Mouse (Mus musculus): Measurements from ENCODE around the gene Olfr763. TPM values are rescaled to one million over a fixed set of nuclear protein-coding genes. Genes with fewer than 3 reads are reported as not detected.
"Not testable (repeated sequence)": the region's sequence is repeated elsewhere in the genome, so short reads cannot be mapped to it uniquely, and the experiment has no call there.

The Olfr763 gene
- total RNA-seq (2014; fragmentation: Nextera tagmentation), result not detected in 2 replicates
- not detected in 2 replicates for total RNA-seq (2017)

- ATAC-seq (replicated peaks; ENCODE audit: low FRiP score, low TSS enrichment, poor library complexity, severe bottlenecking), result no peak
These were observed at the start of gene Olfr763 for GRCm38 (mm10) chr10:129010288-129010841. Olfr763 (plus strand) TSS chr10:129010791.

- ATAC-seq (replicated peaks; ENCODE audit: low FRiP score, low TSS enrichment, poor library complexity, severe bottlenecking), result no peak
These were observed 45.6 kb upstream of the Olfr763 start for GRCm38 (mm10) chr10:128964961-128965360.

- no peak for ATAC-seq (replicated peaks; ENCODE audit: low FRiP score, low TSS enrichment, poor library complexity, severe bottlenecking)
These were observed 44.7 kb upstream of the Olfr763 start for GRCm38 (mm10) chr10:128965871-128966270.

- no peak for ATAC-seq (replicated peaks; ENCODE audit: low FRiP score, low TSS enrichment, poor library complexity, severe bottlenecking)
These were observed 42.2 kb upstream of the Olfr763 start for GRCm38 (mm10) chr10:128968341-128968749.

- ATAC-seq (replicated peaks; ENCODE audit: low FRiP score, low TSS enrichment, poor library complexity, severe bottlenecking), result no peak
These were observed 39.8 kb upstream of the Olfr763 start for GRCm38 (mm10) chr10:128970740-128971250.

GRCm38 (mm10) chr10:128972841-128973240 lies 37.8 kb upstream of the Olfr763 start:
- ATAC-seq (replicated peaks; ENCODE audit: low FRiP score, low TSS enrichment, poor library complexity, severe bottlenecking), result no peak

- no peak for ATAC-seq (replicated peaks; ENCODE audit: low FRiP score, low TSS enrichment, poor library complexity, severe bottlenecking)
These were observed 34.2 kb upstream of the Olfr763 start for GRCm38 (mm10) chr10:128976395-128976794.

GRCm38 (mm10) chr10:128977522-128978114 lies 33.0 kb upstream of the Olfr763 start:
- peak; percentile 85 for ATAC-seq (replicated peaks; ENCODE audit: low FRiP score, low TSS enrichment, poor library complexity, severe bottlenecking)

- ATAC-seq (replicated peaks; ENCODE audit: low FRiP score, low TSS enrichment, poor library complexity, severe bottlenecking), result no peak; the same call in 1 of the 2 replicates
These were observed 29.8 kb upstream of the Olfr763 start for GRCm38 (mm10) chr10:128980644-128981365.

GRCm38 (mm10) chr10:128989131-128989530 lies 21.5 kb upstream of the Olfr763 start, which contains the start of gene Olfr9:
Olfr9 (plus strand) TSS chr10:128989431.
- not testable (repeated sequence) for ATAC-seq (replicated peaks; ENCODE audit: low FRiP score, low TSS enrichment, poor library complexity, severe bottlenecking)

- peak; percentile 95 for ATAC-seq (replicated peaks; ENCODE audit: low FRiP score, low TSS enrichment, poor library complexity, severe bottlenecking)
These were observed 20.3 kb upstream of the Olfr763 start for GRCm38 (mm10) chr10:128990129-128990850.

- ATAC-seq (replicated peaks; ENCODE audit: low FRiP score, low TSS enrichment, poor library complexity, severe bottlenecking), result no peak
These were observed 19.6 kb upstream of the Olfr763 start for GRCm38 (mm10) chr10:128990994-128991393.

GRCm38 (mm10) chr10:128995796-128996195 lies 14.8 kb upstream of the Olfr763 start:
- no peak for ATAC-seq (replicated peaks; ENCODE audit: low FRiP score, low TSS enrichment, poor library complexity, severe bottlenecking)

GRCm38 (mm10) chr10:128996523-128997040 lies 14.0 kb upstream of the Olfr763 start:
- ATAC-seq (replicated peaks; ENCODE audit: low FRiP score, low TSS enrichment, poor library complexity, severe bottlenecking), result no peak

GRCm38 (mm10) chr10:129004032-129004920 lies 6.3 kb upstream of the Olfr763 start:
- no peak for ATAC-seq (replicated peaks; ENCODE audit: low FRiP score, low TSS enrichment, poor library complexity, severe bottlenecking)

- peak; percentile 92 for ATAC-seq (replicated peaks; ENCODE audit: low FRiP score, low TSS enrichment, poor library complexity, severe bottlenecking)
These were observed 920 bp downstream of the Olfr763 start for GRCm38 (mm10) chr10:129011511-129011910.

GRCm38 (mm10) chr10:129014477-129014876 lies 3.9 kb downstream of the Olfr763 start:
- no peak for ATAC-seq (replicated peaks; ENCODE audit: low FRiP score, low TSS enrichment, poor library complexity, severe bottlenecking)

GRCm38 (mm10) chr10:129023319-129023718 lies 12.7 kb downstream of the Olfr763 start:
- no peak for ATAC-seq (replicated peaks; ENCODE audit: low FRiP score, low TSS enrichment, poor library complexity, severe bottlenecking)
